Mouse (Mus musculus) bone marrow macrophage, adult 2 months (primary cell): ENCODE results near the gene Plcb4.

ENCODE experiments used
- CTCF ChIP-seq: IDR thresholded peaks from 2 replicates; pipeline ENCODE4 v1.5.1; 2012; ENCODE audit warnings: low read depth, mild to moderate bottlenecking, low read length, moderate library complexity
- POLR2A ChIP-seq: IDR thresholded peaks from 2 replicates; pipeline ENCODE4 v1.6.1; 2012; ENCODE audit warnings: mild to moderate bottlenecking, low read depth, low read length, borderline replicate concordance

GRCm38 (mm10) chr2:135939933-135940332, 281.1 kb downstream of the Plcb4 start:
- no peak for TF ChIP-seq CTCF
- TF ChIP-seq POLR2A: no peak
